Mouse (Mus musculus) stomach, adult 2 months (tissue): ENCODE data around the gene Tas2r144. TPM values are rescaled to one million over a fixed set of nuclear protein-coding genes. Genes with fewer than 3 reads are reported as not detected.

ENCODE experiments used
- polyA plus RNA-seq: library from polyadenylated mRNA; depleted of rRNA; stranded (reverse); fragments of >200 nt; gene quantifications from 2 replicates; pipeline ENCODE4 v1.2.3, GENCODE M21; 2012; rRNA removed

Tas2r144 gene
- not detected in 2 replicates for polyA plus RNA-seq

DNA sequence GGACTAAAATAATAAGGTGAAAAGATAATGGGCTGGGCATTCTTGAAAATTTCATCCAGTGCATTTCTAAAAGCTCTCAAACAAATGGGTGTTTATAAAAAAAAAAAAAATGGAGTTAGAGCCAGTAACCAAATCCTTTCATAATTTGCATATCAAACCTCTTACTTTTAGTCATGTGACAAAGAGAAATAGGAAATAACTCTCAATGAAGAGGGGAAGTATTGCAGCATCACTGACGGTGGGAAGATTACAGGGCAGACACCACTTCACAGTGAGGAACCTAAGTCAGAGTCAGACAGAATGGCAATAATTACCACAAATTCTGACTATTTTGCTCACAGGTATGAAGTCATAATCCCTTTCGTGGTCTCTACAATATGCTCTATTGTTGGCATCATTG lies at the start of gene Tas2r144:
Tas2r144 (plus strand) TSS at position 301 of the 400 bp plus-strand sequence.

DNA sequence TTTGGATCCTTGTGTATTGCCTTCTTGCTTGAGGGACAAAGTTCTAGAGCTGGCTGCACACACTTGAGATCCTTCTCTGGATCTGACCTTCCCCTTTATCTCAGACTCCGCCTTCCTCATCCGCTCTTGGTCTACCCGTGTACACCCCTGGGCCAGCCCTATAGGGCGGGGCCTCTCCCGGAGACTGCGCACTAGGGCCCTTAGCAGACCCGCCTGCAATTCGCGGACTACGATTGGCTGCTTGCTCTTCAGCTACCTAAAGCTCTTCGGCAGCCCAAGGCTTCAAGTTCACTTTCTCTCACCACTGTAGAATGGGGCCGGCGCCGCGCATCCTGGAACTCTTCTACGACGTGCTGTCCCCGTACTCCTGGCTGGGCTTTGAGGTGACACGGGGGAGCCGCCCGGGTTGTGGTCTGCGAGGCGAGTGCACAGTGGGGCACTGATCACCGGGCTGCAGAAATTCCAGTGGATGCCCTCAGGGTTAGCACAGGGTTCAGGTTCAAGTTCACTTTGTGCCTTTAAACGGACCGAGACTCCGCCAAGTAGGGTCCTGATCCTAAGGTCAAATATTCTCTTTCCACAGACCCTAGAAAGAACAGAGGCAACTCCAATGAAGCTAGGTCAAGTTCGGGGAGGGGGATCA lies 30.7 kb downstream of the Tas2r144 start, which contains the start of gene Gstk1:
Gstk1 (plus strand) TSS at position 225 of the 643 bp plus-strand sequence.

DNA sequence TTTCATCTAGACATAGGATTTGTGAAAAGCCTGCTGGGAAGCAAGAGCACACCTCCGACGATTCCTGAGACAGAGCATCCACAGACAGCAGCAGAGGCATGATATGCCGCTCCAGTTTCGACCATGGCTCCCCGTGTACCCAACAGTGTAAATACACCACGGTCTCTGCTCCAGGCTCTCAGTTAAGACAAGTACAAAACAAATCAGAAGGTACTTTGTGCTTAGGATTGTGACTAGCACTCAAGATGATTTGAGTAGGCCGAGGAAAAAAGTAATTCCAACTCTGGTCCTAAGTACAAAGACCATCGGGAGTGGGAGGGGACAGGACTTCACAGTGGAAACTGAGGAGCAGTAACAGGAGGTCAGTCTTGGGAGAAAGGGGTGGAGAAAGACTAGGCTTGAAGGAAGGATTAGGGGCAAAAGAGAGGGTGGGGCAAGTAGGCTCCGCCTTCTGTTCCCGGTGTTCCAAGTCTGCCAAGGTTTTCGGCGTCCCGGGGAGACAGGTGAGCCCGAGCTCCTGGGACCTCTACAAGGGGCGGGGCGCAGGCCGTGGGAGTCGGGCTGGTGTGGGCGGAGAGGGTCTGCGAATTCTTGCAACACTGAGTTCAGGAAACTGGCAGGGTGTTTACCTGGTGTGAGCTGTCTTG lies 46.5 kb downstream of the Tas2r144 start, which contains the start of gene Tmem139:
Tmem139 (plus strand) TSS at position 447 of the 647 bp plus-strand sequence.

GRCm38 (mm10) chr6:42264626-42265312 lies 49.6 kb downstream of the Tas2r144 start, which contains the start of gene Casp2:
TSS of gene Casp2 (plus strand) at chr6:42264985.

Other genes with a start within 250 kb of the Tas2r144 start
- gene Sval3, start 247.2 kb upstream of the Tas2r144 start, polyA plus RNA-seq, result not detected in 2 replicates
- not detected in 2 replicates for gene Sva, start 176.9 kb upstream of the Tas2r144 start, polyA plus RNA-seq
- gene Tas2r139, start 74.4 kb upstream of the Tas2r144 start, polyA plus RNA-seq, result not detected in 2 replicates
- gene Gstk1, start 30.6 kb downstream of the Tas2r144 start, polyA plus RNA-seq, result 16.7 and 24.8 TPM in 2 replicates
- 11.0 and 11.8 TPM in 2 replicates for gene Tmem139, start 46.6 kb downstream of the Tas2r144 start, polyA plus RNA-seq
- 10.0 and 18.8 TPM in 2 replicates for gene Casp2, start 49.7 kb downstream of the Tas2r144 start, polyA plus RNA-seq
- gene Clcn1, start 71.4 kb downstream of the Tas2r144 start, polyA plus RNA-seq, result 0.29 and 0.65 TPM in 2 replicates
- 0.09 and 0.14 TPM in 2 replicates for gene Fam131b, start 109.3 kb downstream of the Tas2r144 start, polyA plus RNA-seq
- 107 and 152 TPM in 2 replicates for gene Zyx, start 134.3 kb downstream of the Tas2r144 start, polyA plus RNA-seq
- gene Epha1, start 157.9 kb downstream of the Tas2r144 start, polyA plus RNA-seq, result 10.1 and 11.7 TPM in 2 replicates
- gene Tas2r143, start 184.9 kb downstream of the Tas2r144 start, polyA plus RNA-seq, result 0.12 TPM in 1 of 2 replicates, not detected in the other
- gene Tas2r135, start 190.1 kb downstream of the Tas2r144 start, polyA plus RNA-seq, result not detected in 2 replicates
- 0.06 and 0.11 TPM in 2 replicates for gene Tas2r126, start 219.2 kb downstream of the Tas2r144 start, polyA plus RNA-seq
- gene Olfr458, start 249.9 kb downstream of the Tas2r144 start, polyA plus RNA-seq, result not detected in 2 replicates